Mouse (Mus musculus) ES-E14 (cell line): ENCODE results near the gene Cux1.

ENCODE experiments used
- CHD2 ChIP-seq: IDR thresholded peaks from 2 replicates; pipeline ENCODE4 v1.6.1; 2014; ENCODE audit warnings: mild to moderate bottlenecking, low read depth, low read length, inconsistent platforms
- HCFC1 ChIP-seq: IDR thresholded peaks from 2 replicates; pipeline ENCODE4 v1.6.1; 2012; ENCODE audit warnings: low read length, inconsistent platforms, borderline replicate concordance; ENCODE audit not compliant: insufficient read depth
- MAFK ChIP-seq: IDR thresholded peaks from 2 replicates; pipeline ENCODE4 v1.6.1; 2014; ENCODE audit warnings: mild to moderate bottlenecking, low read depth, low read length, inconsistent platforms; ENCODE audit not compliant: insufficient read depth
- ZC3H11A ChIP-seq: IDR thresholded peaks from 2 replicates; pipeline ENCODE4 v1.6.1; 2012; ENCODE audit warnings: low read depth, mild to moderate bottlenecking, inconsistent platforms, low read length, borderline replicate concordance
- ZNF384 ChIP-seq: IDR thresholded peaks from 2 replicates; pipeline ENCODE4 v1.6.1; 2012; ENCODE audit warnings: low read depth, low read length, inconsistent platforms

- TF ChIP-seq ZNF384: no peak
- no peak for TF ChIP-seq HCFC1
- no peak for TF ChIP-seq ZC3H11A
- TF ChIP-seq CHD2: no peak
- no peak for TF ChIP-seq MAFK
Observed at GRCm38 (mm10) chr5:136241161-136241560, 326.1 kb downstream of the Cux1 start.
